Mouse (Mus musculus): ENCODE measurements around the gene Rpn1.
"Not testable (repeated sequence)": the region's sequence is repeated elsewhere in the genome, so short reads cannot be mapped to it uniquely, and the experiment has no call there.

Gene Rpn1

GRCm38 (mm10) chr6:88123150-88123857 lies 39.0 kb downstream of the Rpn1 start:
- peak; percentile 14 for DNase-seq

- DNase-seq: no peak
Measured at GRCm38 (mm10) chr6:88123858-88124261, 39.6 kb downstream of the Rpn1 start.

- DNase-seq: no peak
Measured at GRCm38 (mm10) chr6:88124551-88124950, 40.3 kb downstream of the Rpn1 start.

GRCm38 (mm10) chr6:88125815-88126214 lies 41.5 kb downstream of the Rpn1 start:
- DNase-seq: not testable (repeated sequence)

GRCm38 (mm10) chr6:88131521-88131920 lies 47.2 kb downstream of the Rpn1 start:
- no peak for DNase-seq

- DNase-seq: no peak
Measured at GRCm38 (mm10) chr6:88132051-88132450, 47.8 kb downstream of the Rpn1 start.

GRCm38 (mm10) chr6:88133061-88133460 lies 48.8 kb downstream of the Rpn1 start:
- no peak for DNase-seq

GRCm38 (mm10) chr6:88133878-88134277 lies 49.6 kb downstream of the Rpn1 start:
- DNase-seq: no peak

GRCm38 (mm10) chr6:88136201-88136631 lies 51.9 kb downstream of the Rpn1 start:
- DNase-seq: no peak

- no peak for DNase-seq
Measured at GRCm38 (mm10) chr6:88138485-88138884, 54.2 kb downstream of the Rpn1 start.

GRCm38 (mm10) chr6:88140264-88140663 lies 56.0 kb downstream of the Rpn1 start:
- no peak for DNase-seq

GRCm38 (mm10) chr6:88145793-88146192 lies 61.5 kb downstream of the Rpn1 start:
- DNase-seq: no peak

- no peak for DNase-seq
Measured at GRCm38 (mm10) chr6:88146576-88146975, 62.3 kb downstream of the Rpn1 start.

- no peak for DNase-seq
Measured at GRCm38 (mm10) chr6:88147411-88148003, 63.2 kb downstream of the Rpn1 start.

GRCm38 (mm10) chr6:88151335-88151734 lies 67.1 kb downstream of the Rpn1 start:
- DNase-seq: peak; percentile 10

GRCm38 (mm10) chr6:88152127-88152705 lies 67.9 kb downstream of the Rpn1 start:
- no peak for DNase-seq

GRCm38 (mm10) chr6:88152979-88153378 lies 68.7 kb downstream of the Rpn1 start:
- no peak for DNase-seq

Measured in thymus, postnatal 25 days (tissue).